Mouse (Mus musculus) liver, adult 2 months (tissue): Measurements from ENCODE around the gene Dennd2a. TPM values are rescaled to one million over a fixed set of nuclear protein-coding genes. Genes with fewer than 3 reads are reported as not detected.

Experiments used
- DNase-seq: peaks from one replicate; pipeline ENCODE4 v3.0.0-alpha.2; 2011; ENCODE audit warnings: low read depth, low spot score; ENCODE audit errors: extremely low read depth
- H3K27ac ChIP-seq: fragments of 200-500 bp; replicated peaks from 2 replicates; pipeline ENCODE4 v1.5.1; 2012; ENCODE audit warnings: low read depth, mild to moderate bottlenecking, control low read depth, inconsistent platforms, low read length; ENCODE audit not compliant: insufficient read depth
- H3K27me3 ChIP-seq: fragments of 200-500 bp; 2 replicates; pipeline ENCODE4 v1.6.1; 2012; ENCODE audit warnings: mild to moderate bottlenecking, moderate library complexity, low read length, inconsistent platforms; ENCODE audit not compliant: control insufficient read depth, insufficient read depth
- H3K36me3 ChIP-seq: fragments of 200-500 bp; 2 replicates; pipeline ENCODE4 v1.6.1; 2012; ENCODE audit warnings: low read length, inconsistent platforms; ENCODE audit not compliant: control insufficient read depth, insufficient read depth
- H3K4me1 ChIP-seq: fragments of 200-500 bp; 2 replicates; pipeline ENCODE4 v1.6.1; 2011; ENCODE audit warnings: low read length; ENCODE audit not compliant: control insufficient read depth, insufficient read depth
- H3K4me3 ChIP-seq: fragments of 200-500 bp; 2 replicates; pipeline ENCODE4 v1.5.1; 2011; ENCODE audit warnings: low read depth, mild to moderate bottlenecking, control low read depth, low read length, moderate library complexity; ENCODE audit not compliant: insufficient read depth
- H3K79me2 ChIP-seq: fragments of 200-500 bp; 2 replicates; pipeline ENCODE4 v1.6.1; 2012; ENCODE audit warnings: inconsistent platforms, mild to moderate bottlenecking, low read length, moderate library complexity; ENCODE audit not compliant: control insufficient read depth, insufficient read depth
- H3K9ac ChIP-seq: fragments of 200-500 bp; 2 replicates; pipeline ENCODE4 v1.6.1; 2012; ENCODE audit warnings: low read depth, mild to moderate bottlenecking, control low read depth, inconsistent platforms, low read length
- CTCF ChIP-seq: fragments of 200-500 bp; IDR thresholded peaks from 2 replicates; pipeline ENCODE4 v1.5.1; 2011; ENCODE audit warnings: low read depth, low read length, control low read depth
- POLR2A ChIP-seq: fragments of 200-500 bp; IDR thresholded peaks from 2 replicates; pipeline ENCODE4 v1.6.1; 2011; ENCODE audit warnings: low read length, control low read depth; ENCODE audit not compliant: insufficient read depth; ENCODE audit errors: extremely low read depth
- WGBS: fragments of 180-500 bp; shearing (Covaris S2); methylation state at CpG from one replicate; pipeline ENCODE4 v1.1.7; 2018; 5-methylcytosine and 5-hydroxymethylcytosine counted together
- polyA plus RNA-seq: library from polyadenylated mRNA; depleted of rRNA; stranded (reverse); fragments of >200 nt; gene quantifications from 2 replicates; pipeline ENCODE4 v1.2.3, GENCODE M21; 2012
- total RNA-seq: library from RNA; depleted of rRNA; stranded (reverse); fragments of >200 nt; gene quantifications from 2 replicates; pipeline ENCODE4 v1.2.3, GENCODE M21; 2014

Gene Dennd2a
- total and polyA plus RNA-seq, 2 experiments, result 1.3 to 2.0 TPM

- Histone ChIP-seq H3K27me3 (no peaks in the 10 kb centered on the region), H3K9ac (no peak overlapping the region), H3K4me3 (no peak overlapping the region), H3K4me1 (no peaks in the 10 kb centered on the region), H3K36me3 (no peaks in the 10 kb centered on the region), H3K79me2 (no peaks in the 10 kb centered on the region), H3K27ac (no peak overlapping the region)
- TF ChIP-seq POLR2A (no peak), CTCF (no peak)
- 75% methylated on average over 4 of the region's 4 CpGs for WGBS
- DNase-seq, result no peak
These were observed 130.2 kb downstream of the Dennd2a start for GRCm38 (mm10) chr6:39427276-39428003.

DNA sequence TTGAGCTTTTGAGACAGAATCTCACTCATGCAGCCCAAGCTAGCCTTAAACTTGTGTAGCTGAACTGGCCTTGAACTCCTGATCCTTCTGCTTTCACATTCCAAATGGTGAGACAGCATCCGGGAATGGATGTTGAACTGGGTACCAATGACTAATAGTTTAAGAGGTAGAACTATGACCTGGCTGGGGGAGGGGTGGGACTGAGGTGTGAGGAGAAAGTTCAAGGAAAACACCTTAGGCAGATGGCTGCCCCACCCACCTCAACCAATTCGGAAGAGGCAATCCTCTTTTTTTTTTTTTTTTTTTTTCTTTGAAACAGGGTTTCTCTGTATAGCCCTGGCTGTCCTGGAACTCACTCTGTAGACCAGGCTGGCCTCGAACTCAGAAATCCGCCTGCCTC, 130.9 kb downstream of the Dennd2a start:
- H3K4me1 ChIP-seq, result no peaks in the 10 kb centered on the region

DNA sequence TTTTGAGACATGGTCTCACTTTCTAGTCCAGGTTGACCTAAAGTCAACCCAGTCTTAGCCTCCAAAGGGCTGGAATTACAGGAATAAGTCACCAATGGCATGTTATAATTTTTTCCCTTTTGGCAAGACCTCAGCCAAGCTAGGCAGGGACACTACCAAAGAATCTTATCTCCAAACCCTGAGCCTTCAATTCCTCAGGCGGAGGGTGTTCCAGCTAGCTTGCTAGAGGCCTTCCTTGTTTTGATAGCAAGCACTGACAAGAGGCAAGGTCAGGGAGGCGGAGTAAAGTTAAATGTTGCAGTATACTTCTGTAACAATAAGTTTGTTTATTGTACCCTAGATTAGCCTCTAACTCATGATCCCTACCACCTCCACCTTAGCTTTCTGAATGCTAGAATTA, 132.5 kb downstream of the Dennd2a start:
- Histone ChIP-seq H3K9ac (no peak overlapping the region), H3K36me3 (no peaks in the 10 kb centered on the region), H3K4me3 (no peak overlapping the region), H3K27ac (no peak overlapping the region), H3K79me2 (no peaks in the 10 kb centered on the region), H3K4me1 (no peaks in the 10 kb centered on the region), H3K27me3 (no peaks in the 10 kb centered on the region)
- TF ChIP-seq POLR2A (no peak), CTCF (no peak)
- no peak for DNase-seq
- WGBS, result 82% methylated on average over 2 of the region's 2 CpGs

More for the DNA sequence above, 130.9 kb downstream of the Dennd2a start:
- Histone ChIP-seq H3K4me3 (no peak overlapping the region), H3K79me2 (no peaks in the 10 kb centered on the region), H3K36me3 (no peaks in the 10 kb centered on the region), H3K27me3 (no peaks in the 10 kb centered on the region), H3K9ac (no peak overlapping the region), H3K27ac (no peak overlapping the region)
- TF ChIP-seq POLR2A (no peak), CTCF (no peak)
- no peak for DNase-seq
- WGBS, result 75% methylated on average over 4 of the region's 4 CpGs

DNA sequence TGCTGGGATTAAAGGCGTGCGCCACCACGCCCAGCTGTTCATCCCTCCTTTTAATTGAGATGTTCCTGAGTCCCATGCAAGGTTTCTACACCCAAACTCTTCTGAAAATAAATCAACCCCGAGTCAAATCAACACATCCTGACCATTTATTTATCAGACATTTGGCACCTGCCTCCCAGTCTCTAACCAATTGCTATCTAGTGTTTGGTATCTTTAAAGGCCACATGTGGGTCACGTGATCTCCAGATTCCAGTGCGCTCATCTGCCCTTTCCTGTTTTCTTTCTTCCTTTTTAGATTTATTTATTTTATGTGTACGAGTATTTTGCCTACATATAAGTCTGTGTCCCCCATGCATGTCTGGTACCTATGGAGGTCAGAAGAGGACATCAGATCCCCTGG, 134.0 kb downstream of the Dennd2a start:
- H3K36me3 ChIP-seq, result no peaks in the 10 kb centered on the region
- H3K4me3 ChIP-seq, result no peak overlapping the region
- 87% methylated on average over 7 of the region's 7 CpGs for WGBS
- no peak for TF ChIP-seq POLR2A
- TF ChIP-seq CTCF, result no peak
- no peaks in the 10 kb centered on the region for H3K27me3 ChIP-seq
- H3K27ac ChIP-seq, result no peak overlapping the region
- H3K9ac ChIP-seq, result no peak overlapping the region
- H3K4me1 ChIP-seq, result peaks cover 2% of the 10 kb centered on the region; the same call in 1 of the 2 replicates
- DNase-seq, result no peak
- H3K79me2 ChIP-seq, result peaks cover 7% of the 10 kb centered on the region

- no peak overlapping the region for H3K4me3 ChIP-seq
- no peak overlapping the region for H3K27ac ChIP-seq
- H3K27me3 ChIP-seq, result no peaks in the 10 kb centered on the region
- H3K9ac ChIP-seq, result no peak overlapping the region
- DNase-seq, result no peak
- no peaks in the 10 kb centered on the region for H3K36me3 ChIP-seq
- H3K4me1 ChIP-seq, result peaks cover 2% of the 10 kb centered on the region; the same call in 1 of the 2 replicates
- peaks cover 7% of the 10 kb centered on the region for H3K79me2 ChIP-seq
- TF ChIP-seq CTCF (no peak), POLR2A (no peak)
- WGBS, result 61% methylated on average over 6 of the region's 6 CpGs
These were observed 134.5 kb downstream of the Dennd2a start for GRCm38 (mm10) chr6:39423130-39423551.

DNA sequence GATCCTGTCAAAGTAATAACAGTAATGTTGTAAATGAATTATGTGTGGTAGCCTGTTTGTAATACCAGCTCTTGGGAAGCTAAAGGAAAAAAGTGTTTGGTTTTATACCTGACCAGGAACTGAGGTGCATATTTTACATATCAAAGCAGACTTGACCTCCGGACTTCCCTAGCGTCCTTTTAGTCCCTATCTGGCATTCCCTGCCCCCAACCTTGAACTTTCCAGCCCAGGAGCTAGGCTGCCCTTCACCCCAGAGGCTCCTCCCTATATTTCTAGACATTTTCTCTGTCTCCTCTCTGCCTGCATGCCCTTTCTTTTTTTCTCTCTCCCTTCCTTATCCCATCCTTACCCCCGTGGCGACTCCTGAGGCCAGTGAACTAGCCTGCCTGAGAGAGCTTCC, 136.8 kb downstream of the Dennd2a start:
- Histone ChIP-seq H3K27me3 (no peaks in the 10 kb centered on the region), H3K4me3 (no peak overlapping the region), H3K4me1 (peaks cover 2% of the 10 kb centered on the region; the same call in 1 of the 2 replicates), H3K9ac (no peak overlapping the region), H3K79me2 (peaks cover 7% of the 10 kb centered on the region), H3K36me3 (no peaks in the 10 kb centered on the region), H3K27ac (no peak overlapping the region)
- TF ChIP-seq CTCF (no peak), POLR2A (no peak)
- WGBS, result 56% methylated on average over 4 of the region's 4 CpGs
- DNase-seq, result no peak
